Mouse (Mus musculus) kidney, postnatal 14 days (tissue): ENCODE results near the gene Timm44.

Experiments
- DNase-seq: peaks from one replicate; pipeline ENCODE4 v3.0.0; 2022; ENCODE audit warnings: mixed read lengths

Gene Timm44

DNA sequence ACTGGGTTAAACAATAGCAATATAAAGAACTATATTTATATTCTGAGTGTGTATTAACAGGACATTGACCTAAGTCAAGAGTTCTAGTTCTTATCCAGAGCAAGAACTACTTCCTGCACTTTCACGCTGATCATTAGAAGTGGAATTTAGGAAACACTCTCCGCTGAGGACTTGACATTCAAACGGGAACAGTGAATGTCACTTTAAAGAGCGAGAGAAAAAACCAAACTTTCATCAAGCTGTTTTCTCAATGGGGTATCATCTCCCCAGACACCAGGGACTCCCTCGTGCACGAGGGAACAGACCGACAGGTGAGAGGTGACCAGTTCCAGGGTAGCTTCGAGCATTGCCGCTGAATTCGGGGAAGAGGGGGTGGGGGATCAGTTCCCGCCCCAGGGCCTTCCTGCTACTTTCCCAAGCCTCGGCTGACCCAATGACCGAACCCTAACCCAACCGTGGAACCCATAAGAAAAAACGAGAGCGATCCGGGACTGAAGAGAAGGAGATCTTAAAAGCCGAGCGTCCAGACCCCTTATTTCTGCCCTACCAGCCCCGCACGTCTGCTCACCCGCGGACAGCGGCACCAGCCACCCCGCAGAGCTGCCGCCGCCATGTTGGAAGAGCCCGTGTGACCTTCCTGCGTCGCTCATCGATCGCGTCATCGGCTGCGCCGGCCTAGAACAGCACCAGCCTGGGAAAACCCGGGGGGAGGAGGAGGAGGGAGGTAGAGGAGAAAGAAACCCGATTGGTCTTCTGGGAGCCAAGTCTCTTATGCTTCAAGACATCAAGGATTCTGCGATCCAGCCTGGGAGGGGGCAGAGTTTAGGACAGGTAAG lies at the start of gene Timm44:
Gene Timm44 (minus strand): TSS at position 639 of the 836 bp plus-strand sequence.
- DNase-seq: peak; percentile 97

GRCm38 (mm10) chr8:4324983-4325750 lies 49.5 kb upstream of the Timm44 start, which contains the start of the genes Ccl25 and Elavl1:
Ccl25 (plus strand) TSS chr8:4325210.
Elavl1 (minus strand) TSS chr8:4325413.
- DNase-seq: peak; percentile 98

- DNase-seq: no peak
These were observed 48.8 kb upstream of the Timm44 start for GRCm38 (mm10) chr8:4324525-4324924.

DNA sequence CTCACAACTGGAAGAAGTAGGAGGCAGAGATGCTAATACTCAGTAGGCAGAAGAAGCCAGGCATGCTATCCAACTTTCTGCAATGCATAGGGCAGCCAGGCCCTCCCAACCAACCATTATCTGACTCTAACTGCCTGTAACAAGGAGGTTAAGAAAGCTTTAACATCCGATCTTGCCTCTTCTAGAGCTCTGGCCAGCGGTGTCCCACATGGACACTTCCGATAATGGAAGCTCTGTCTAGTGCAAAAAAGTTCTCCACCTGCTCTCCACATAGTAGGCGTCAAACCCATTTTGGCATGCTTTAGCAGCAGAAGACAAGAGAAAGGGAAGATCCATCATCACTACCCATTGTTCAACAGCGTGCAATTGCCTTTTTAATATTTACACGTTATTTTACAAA lies 48.2 kb upstream of the Timm44 start:
- DNase-seq: no peak

DNA sequence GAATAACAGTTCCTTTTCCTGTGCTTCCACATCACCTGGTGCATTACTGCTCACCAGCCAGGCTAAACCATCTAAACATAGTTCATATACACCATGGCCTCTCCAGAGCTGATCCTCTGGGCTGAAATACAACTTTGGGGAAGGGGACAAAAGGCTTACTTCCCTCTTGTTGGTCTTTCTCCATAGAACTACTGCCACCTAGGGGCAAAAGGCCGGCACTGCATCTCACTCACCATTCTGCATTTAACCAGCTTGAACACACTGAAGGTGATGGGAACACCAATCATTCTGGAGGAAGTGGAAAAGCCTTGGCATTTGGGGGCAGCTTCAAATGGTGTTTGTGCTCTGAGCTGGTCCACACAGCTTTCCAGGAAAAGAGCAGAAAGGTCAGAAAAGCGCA lies 46.8 kb upstream of the Timm44 start:
- DNase-seq: peak; percentile 88

DNA sequence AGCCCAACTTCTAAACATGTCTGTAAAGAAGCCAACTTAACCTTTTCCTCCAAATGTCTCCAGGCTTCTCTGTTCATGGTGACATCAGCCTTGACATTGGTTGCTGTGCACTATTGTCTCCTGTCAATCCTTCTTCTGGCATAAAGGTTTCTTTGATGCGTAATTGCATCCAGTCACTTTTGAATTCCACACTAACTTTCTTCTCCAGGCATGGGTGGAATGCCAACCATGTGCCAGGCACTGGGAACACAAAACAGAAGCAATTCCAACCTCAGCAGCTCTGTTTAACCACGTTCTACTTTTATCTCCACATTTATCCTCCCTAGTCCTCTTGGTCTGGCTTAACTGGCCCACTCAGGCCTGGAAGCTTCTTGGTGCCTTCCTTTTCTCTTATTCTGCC lies 45.3 kb upstream of the Timm44 start:
- DNase-seq: no peak

GRCm38 (mm10) chr8:4320404-4320803 lies 44.7 kb upstream of the Timm44 start:
- DNase-seq: no peak

GRCm38 (mm10) chr8:4319573-4319872 lies 43.8 kb upstream of the Timm44 start:
- DNase-seq: no peak

GRCm38 (mm10) chr8:4318796-4319572 lies 43.3 kb upstream of the Timm44 start:
- DNase-seq: peak; percentile 30

- DNase-seq: no peak
These were observed 42.4 kb upstream of the Timm44 start for GRCm38 (mm10) chr8:4318124-4318523.

DNA sequence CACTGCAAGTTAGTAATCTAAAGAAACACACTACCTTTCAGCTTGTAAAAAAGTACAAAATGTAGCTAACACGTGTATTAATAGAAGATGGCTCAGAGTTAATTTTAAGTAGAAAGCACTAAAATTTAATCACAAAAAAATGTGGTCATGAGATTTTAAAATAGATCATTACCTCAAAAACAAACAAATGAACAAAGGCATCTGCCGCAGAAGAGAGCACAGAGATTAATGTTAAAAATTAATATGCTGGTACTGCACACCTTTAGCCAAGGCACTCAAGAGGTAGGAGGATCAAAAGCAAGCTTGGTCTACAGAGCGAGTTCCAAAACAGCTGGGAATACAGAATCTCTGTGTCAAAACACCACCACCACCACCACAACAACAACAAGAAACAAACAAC lies 39.1 kb upstream of the Timm44 start:
- DNase-seq: no peak

- peak; percentile 10 for DNase-seq
These were observed 37.8 kb upstream of the Timm44 start for GRCm38 (mm10) chr8:4313254-4314124.

GRCm38 (mm10) chr8:4312104-4312503 lies 36.4 kb upstream of the Timm44 start:
- no peak for DNase-seq

GRCm38 (mm10) chr8:4305838-4306237 lies 30.1 kb upstream of the Timm44 start:
- DNase-seq: no peak

DNA sequence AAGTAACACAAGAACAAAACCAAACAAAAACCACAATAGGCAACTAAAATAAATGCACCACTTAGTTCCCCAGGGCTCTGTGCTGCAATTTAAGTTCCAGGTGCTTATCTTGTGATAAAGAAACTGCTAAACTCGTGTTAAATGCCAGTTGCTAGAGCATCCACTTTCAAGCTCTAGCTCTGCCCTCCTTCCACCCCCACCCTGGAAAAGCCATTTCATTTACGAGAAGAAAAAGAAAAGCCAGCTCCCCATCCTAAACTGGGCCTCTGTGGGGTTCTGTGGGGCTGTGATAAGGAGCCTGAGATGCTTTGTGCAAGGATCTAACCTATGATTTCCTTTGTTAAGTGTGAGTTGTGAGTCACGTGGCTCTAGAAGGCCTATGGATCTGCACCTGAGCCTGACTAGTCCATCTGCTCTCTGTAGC lies 28.4 kb upstream of the Timm44 start:
- DNase-seq: no peak

GRCm38 (mm10) chr8:4297822-4298221 lies 22.1 kb upstream of the Timm44 start:
- DNase-seq: no peak

GRCm38 (mm10) chr8:4292738-4293137 lies 17.0 kb upstream of the Timm44 start:
- no peak for DNase-seq

- no peak for DNase-seq
These were observed 375 bp upstream of the Timm44 start for GRCm38 (mm10) chr8:4276111-4276465.

DNA sequence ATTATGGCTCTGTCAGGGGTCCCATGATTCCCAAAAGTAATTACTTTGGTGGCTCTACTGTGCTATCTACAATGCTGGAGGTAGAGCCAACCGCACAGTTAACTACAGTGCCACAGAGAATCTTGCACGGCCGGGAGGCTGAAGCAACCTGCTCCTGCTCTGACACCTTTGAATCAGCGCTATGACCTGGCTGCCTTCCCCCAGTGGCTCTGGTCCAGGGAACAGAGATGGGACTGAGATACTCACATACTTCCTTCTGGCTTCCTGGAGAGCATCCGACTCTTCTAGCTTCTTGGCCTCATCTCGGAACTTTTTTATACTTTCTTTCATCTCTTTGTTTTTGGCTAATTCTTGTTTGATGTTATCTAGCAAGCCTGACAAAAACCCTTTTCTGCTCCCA lies 6.1 kb downstream of the Timm44 start:
- DNase-seq: no peak

GRCm38 (mm10) chr8:4267627-4268026 lies 8.1 kb downstream of the Timm44 start:
- DNase-seq: peak; percentile 27

- no peak for DNase-seq
These were observed 10.4 kb downstream of the Timm44 start for GRCm38 (mm10) chr8:4265160-4265914.
